Mouse (Mus musculus) E14TG2a.4 (cell line): ENCODE results near the gene Il17rc.

Experiments used
- CTCF ChIP-seq: conservative IDR thresholded peaks from 2 replicates; pipeline ENCODE4 v1.5.1; 2014; ENCODE audit warnings: low read length
- NANOG ChIP-seq: IDR thresholded peaks from 2 replicates; pipeline ENCODE4 v1.6.1; 2014; ENCODE audit warnings: borderline replicate concordance, low read length, mixed read lengths

- TF ChIP-seq CTCF = no peak
- TF ChIP-seq NANOG = no peak
These were observed 12.6 kb upstream of the Il17rc start for GRCm38 (mm10) chr6:113458635-113459034.
